Mouse (Mus musculus): ENCODE results near the gene AA792892. TPM values are rescaled to one million over a fixed set of nuclear protein-coding genes. Genes with fewer than 3 reads are reported as not detected.

AA792892 gene
- not detected for polyA plus RNA-seq (2017; shearing (Covaris generic))

DNA sequence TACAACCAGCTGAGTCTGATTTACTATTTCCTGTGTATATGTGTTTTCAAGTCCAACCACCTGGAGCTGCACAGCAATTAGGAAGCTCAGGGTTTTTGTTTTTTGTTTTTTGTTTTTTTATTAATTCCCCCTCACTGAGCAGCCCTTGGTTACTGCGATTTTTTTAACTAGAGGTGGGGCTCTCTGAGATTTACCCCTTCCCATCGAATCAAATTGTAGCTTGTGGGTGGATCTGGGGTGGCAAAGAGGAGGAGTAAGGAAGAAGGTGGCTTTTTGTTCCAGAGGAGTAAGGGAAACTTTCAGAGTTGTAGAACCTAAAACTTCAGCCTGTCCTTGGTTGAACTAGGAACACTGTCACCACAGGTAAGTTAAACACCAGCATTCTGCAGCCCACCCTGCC is at the start of gene AA792892:
Gene AA792892, plus strand, starts transcription at position 301 of the 400 bp plus-strand sequence.

DNA sequence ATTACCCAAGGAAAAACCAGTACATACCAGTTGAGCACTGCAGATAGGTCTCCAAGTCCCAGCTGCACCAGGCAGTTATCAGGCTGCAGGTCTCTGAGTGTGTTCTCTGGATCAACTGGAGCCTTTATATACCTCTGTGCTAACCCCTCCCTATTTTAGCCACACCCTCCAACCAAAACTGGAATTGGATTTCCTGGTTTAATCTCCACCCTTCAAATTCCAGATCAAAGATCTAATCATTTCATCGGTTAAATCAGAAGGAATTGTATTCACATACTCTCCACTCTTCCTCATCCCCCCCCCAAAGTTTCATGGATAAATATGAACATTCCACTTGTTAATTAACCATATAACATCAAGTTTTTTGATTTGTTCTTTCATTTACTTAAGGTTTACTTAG is 32.9 kb upstream of the AA792892 start, which contains the start of gene A430089I19Rik:
Gene A430089I19Rik, minus strand, starts transcription at position 101 of the 400 bp plus-strand sequence.

DNA sequence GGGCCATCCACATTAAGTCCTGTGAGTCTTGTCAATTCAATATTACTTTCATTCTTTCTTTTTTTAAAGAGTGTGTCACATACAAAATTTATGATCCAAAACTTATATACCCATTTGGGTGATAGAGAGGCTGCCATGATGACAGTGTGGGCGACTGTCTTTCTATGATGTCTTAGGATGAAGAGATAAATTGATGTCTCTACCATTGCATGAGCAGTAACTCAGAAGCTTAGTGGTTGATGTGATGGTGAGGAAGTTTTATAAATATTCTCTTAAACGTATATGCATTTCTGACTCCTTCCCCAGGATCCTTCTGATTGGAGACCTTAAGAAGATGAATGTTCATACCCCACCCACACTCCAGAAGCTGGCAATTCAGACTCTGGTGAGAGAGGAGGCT is 25.4 kb upstream of the AA792892 start, which contains the start of gene Gm6502:
Gene Gm6502, plus strand, starts transcription at position 301 of the 400 bp plus-strand sequence.

Other genes with a start within 250 kb of the AA792892 start
- gene Gm3106, start 121.7 kb upstream of the AA792892 start, polyA plus RNA-seq (2017; shearing (Covaris generic)), result not detected
- not detected for gene A430089I19Rik, start 33.0 kb upstream of the AA792892 start, polyA plus RNA-seq (2017; shearing (Covaris generic))
- gene Gm6502, start 25.3 kb upstream of the AA792892 start, polyA plus RNA-seq (2017; shearing (Covaris generic)), result not detected
- not detected for gene Gm7682, start 106.0 kb downstream of the AA792892 start, polyA plus RNA-seq (2017; shearing (Covaris generic))
- gene Gm3139, start 186.5 kb downstream of the AA792892 start, polyA plus RNA-seq (2017; shearing (Covaris generic)), result not detected